Mouse (Mus musculus) limb, embryonic 13.5 days (tissue): ENCODE measurements around the gene Cd300c. TPM values are rescaled to one million over a fixed set of nuclear protein-coding genes. Genes with fewer than 3 reads are reported as not detected.
"Not testable (repeated sequence)": the region's sequence is repeated elsewhere in the genome, so short reads cannot be mapped to it uniquely, and the experiment has no call there.

Source experiments
- ATAC-seq: fragments of 200-750 bp; cut with Nextera tagmentation; 2 replicates; pipeline ENCODE4 v1.8.0; 2017; ENCODE audit warnings: low read depth, moderate number of reproducible peaks, moderate TSS enrichment; ENCODE audit not compliant: low FRiP score
- H3K27ac ChIP-seq: fragments of 300-500 bp; sonication (generic); 2 replicates; pipeline ENCODE4 v1.5.1; 2015; ENCODE audit warnings: inconsistent platforms, mild to moderate bottlenecking, moderate library complexity
- H3K27me3 ChIP-seq: fragments of 300-500 bp; sonication (generic); 2 replicates; pipeline ENCODE4 v1.6.1; 2015; ENCODE audit warnings: mild to moderate bottlenecking, inconsistent platforms
- H3K36me3 ChIP-seq: fragments of 300-500 bp; sonication (generic); 2 replicates; pipeline ENCODE4 v1.6.1; 2015; ENCODE audit warnings: inconsistent platforms, mild to moderate bottlenecking, moderate library complexity
- H3K4me1 ChIP-seq: fragments of 300-500 bp; sonication (generic); 2 replicates; pipeline ENCODE4 v1.6.1; 2015; ENCODE audit warnings: inconsistent platforms
- H3K4me2 ChIP-seq: fragments of 300-500 bp; sonication (generic); replicated peaks from 2 replicates; pipeline ENCODE4 v1.6.1; 2015; ENCODE audit warnings: inconsistent platforms, mild to moderate bottlenecking, moderate library complexity
- H3K4me3 ChIP-seq: fragments of 300-500 bp; sonication (generic); 2 replicates; pipeline ENCODE4 v1.5.1; 2015; ENCODE audit warnings: moderate library complexity, mild to moderate bottlenecking, inconsistent platforms
- H3K9ac ChIP-seq: fragments of 300-500 bp; sonication (generic); 2 replicates; pipeline ENCODE4 v1.6.1; 2015; ENCODE audit warnings: mild to moderate bottlenecking, inconsistent platforms
- H3K9me3 ChIP-seq: fragments of 300-500 bp; sonication (generic); 2 replicates; pipeline ENCODE4 v1.6.1; 2016; ENCODE audit warnings: inconsistent platforms
- WGBS: fragments of 180-500 bp; shearing (Covaris S2); methylation state at CpG from one replicate; pipeline ENCODE4 v1.1.7; 2015; 5-methylcytosine and 5-hydroxymethylcytosine counted together
- polyA plus RNA-seq: library from polyadenylated mRNA; unstranded; fragments of >200 nt; fragmentation: Nextera tagmentation; extraction: Ambion mirVana; gene quantifications from 2 replicates; pipeline ENCODE4 v1.2.1, GENCODE M21; 2015

The Cd300c gene
- polyA plus RNA-seq, 1 experiment from 2014 or later = not detected

- Histone ChIP-seq H3K27me3 (no peaks in the 10 kb centered on the region), H3K27ac (no peak overlapping the region), H3K36me3 (no peaks in the 10 kb centered on the region), H3K9ac (no peak overlapping the region), H3K4me3 (no peak overlapping the region), H3K4me2 (no peak overlapping the region), H3K9me3 (no peaks in the 10 kb centered on the region), H3K4me1 (no peaks in the 10 kb centered on the region)
- 79% methylated on average over 2 of the region's 2 CpGs for WGBS
- no peak for ATAC-seq
These were observed 39.4 kb downstream of the Cd300c start for GRCm38 (mm10) chr11:114929581-114929980.

GRCm38 (mm10) chr11:114923961-114924360 lies 45.0 kb downstream of the Cd300c start:
- Histone ChIP-seq H3K4me3 (no peak overlapping the region), H3K4me2 (no peak overlapping the region), H3K9ac (no peak overlapping the region), H3K4me1 (no peaks in the 10 kb centered on the region), H3K9me3 (no peaks in the 10 kb centered on the region), H3K36me3 (no peaks in the 10 kb centered on the region), H3K27ac (no peak overlapping the region), H3K27me3 (no peaks in the 10 kb centered on the region)
- no peak for ATAC-seq
- 73% methylated on average over 4 of the region's 4 CpGs for WGBS

- 72% methylated on average over 4 of the region's 4 CpGs for WGBS
- no peaks in the 10 kb centered on the region for H3K4me1 ChIP-seq
These were observed 46.5 kb downstream of the Cd300c start for GRCm38 (mm10) chr11:114922439-114922838.

GRCm38 (mm10) chr11:114917120-114917519 lies 51.8 kb downstream of the Cd300c start:
- H3K4me1 ChIP-seq = no peaks in the 10 kb centered on the region
- no peaks in the 10 kb centered on the region for H3K9me3 ChIP-seq
- H3K27ac ChIP-seq = no peak overlapping the region
- ATAC-seq = no peak
- H3K36me3 ChIP-seq = no peaks in the 10 kb centered on the region
- no peak overlapping the region for H3K4me2 ChIP-seq
- WGBS = 81% methylated on average over 6 of the region's 6 CpGs
- H3K27me3 ChIP-seq = peaks cover 12% of the 10 kb centered on the region; the same call in 1 of the 2 replicates
- no peak overlapping the region for H3K9ac ChIP-seq
- H3K4me3 ChIP-seq = no peak overlapping the region

More at GRCm38 (mm10) chr11:114922439-114922838, 46.5 kb downstream of the Cd300c start:
- ATAC-seq = no peak
- Histone ChIP-seq H3K9me3 (no peaks in the 10 kb centered on the region), H3K4me3 (no peak overlapping the region), H3K27ac (no peak overlapping the region), H3K27me3 (no peaks in the 10 kb centered on the region), H3K9ac (no peak overlapping the region), H3K36me3 (no peaks in the 10 kb centered on the region), H3K4me2 (no peak overlapping the region)

GRCm38 (mm10) chr11:114914978-114915377 lies 54.0 kb downstream of the Cd300c start:
- Histone ChIP-seq H3K9ac (no peak overlapping the region), H3K27me3 (peaks cover 12% of the 10 kb centered on the region; the same call in 1 of the 2 replicates), H3K36me3 (no peaks in the 10 kb centered on the region), H3K9me3 (no peaks in the 10 kb centered on the region), H3K27ac (no peak overlapping the region), H3K4me3 (no peak overlapping the region), H3K4me1 (no peaks in the 10 kb centered on the region), H3K4me2 (no peak overlapping the region)
- 23% methylated on average over 7 of the region's 7 CpGs for WGBS
- ATAC-seq = no peak

GRCm38 (mm10) chr11:114912847-114913246 lies 56.1 kb downstream of the Cd300c start:
- WGBS = 22% methylated on average over 9 of the region's 9 CpGs
- ATAC-seq = no peak
- Histone ChIP-seq H3K4me2 (no peak overlapping the region), H3K4me3 (no peak overlapping the region), H3K27ac (no peak overlapping the region), H3K27me3 (peaks cover 12% of the 10 kb centered on the region; the same call in 1 of the 2 replicates), H3K9me3 (no peaks in the 10 kb centered on the region), H3K4me1 (no peaks in the 10 kb centered on the region), H3K36me3 (no peaks in the 10 kb centered on the region), H3K9ac (no peak overlapping the region)

GRCm38 (mm10) chr11:114909538-114909937 lies 59.4 kb downstream of the Cd300c start:
- not testable (repeated sequence) for H3K9ac ChIP-seq, H3K4me1 ChIP-seq, H3K4me2 ChIP-seq, ATAC-seq, H3K27ac ChIP-seq, H3K36me3 ChIP-seq, H3K9me3 ChIP-seq, H3K4me3 ChIP-seq
- 39% methylated on average over 3 of the region's 3 CpGs for WGBS
- peaks cover 18% of the 10 kb centered on the region; the same call in 1 of the 2 replicates for H3K27me3 ChIP-seq

- WGBS = 61% methylated on average over 4 of the region's 4 CpGs
- ATAC-seq = no peak
- no peak overlapping the region for H3K4me2 ChIP-seq
- no peak overlapping the region for H3K9ac ChIP-seq
- H3K27me3 ChIP-seq = 0 out of 2 replicates have a peak, but pooled peaks cover 6% of the 10 kb centered on the region
- H3K36me3 ChIP-seq = no peaks in the 10 kb centered on the region
- no peak overlapping the region for H3K27ac ChIP-seq
- H3K4me1 ChIP-seq = no peaks in the 10 kb centered on the region
- H3K9me3 ChIP-seq = no peaks in the 10 kb centered on the region
- H3K4me3 ChIP-seq = no peak overlapping the region
These were observed 60.9 kb downstream of the Cd300c start for GRCm38 (mm10) chr11:114908086-114908485.

- 0 out of 2 replicates have a peak, but pooled peaks cover 6% of the 10 kb centered on the region for H3K27me3 ChIP-seq
- no peak overlapping the region for H3K27ac ChIP-seq
- H3K4me2 ChIP-seq = no peak overlapping the region
- ATAC-seq = no peak
- H3K4me1 ChIP-seq = no peaks in the 10 kb centered on the region
- 80% methylated on average over 4 of the region's 4 CpGs for WGBS
- no peaks in the 10 kb centered on the region for H3K9me3 ChIP-seq
- H3K36me3 ChIP-seq = no peaks in the 10 kb centered on the region
- no peak overlapping the region for H3K4me3 ChIP-seq
- H3K9ac ChIP-seq = no peak overlapping the region
These were observed 61.4 kb downstream of the Cd300c start for GRCm38 (mm10) chr11:114907567-114907966.

Other genes starting within 250 kb of the Cd300c start
- gene Dnaic2, start 241.7 kb downstream of the Cd300c start, polyA plus RNA-seq = 0.83 and 0.95 TPM in 2 replicates
- 0.09 and 0.23 TPM in 2 replicates for gene Kif19a, start 203.8 kb downstream of the Cd300c start, polyA plus RNA-seq
- gene Btbd17, start 173.2 kb downstream of the Cd300c start, polyA plus RNA-seq = 1.7 TPM in 2 replicates
- not detected in 2 replicates for gene Gpr142, start 170.2 kb downstream of the Cd300c start, polyA plus RNA-seq
- 56.2 and 60.0 TPM in 2 replicates for gene Gprc5c, start 118.0 kb downstream of the Cd300c start, polyA plus RNA-seq
- 1.6 and 1.9 TPM in 2 replicates for gene Cd300a, start 79.1 kb downstream of the Cd300c start, polyA plus RNA-seq
- 0.14 and 0.19 TPM in 2 replicates for gene Cd300lb, start 34.8 kb downstream of the Cd300c start, polyA plus RNA-seq
- 0.14 TPM in 1 of 2 replicates, not detected in the other for gene Cd300ld, start 20.8 kb upstream of the Cd300c start, polyA plus RNA-seq
- 1.7 and 2.2 TPM in 2 replicates for gene Cd300c2, start 32.7 kb upstream of the Cd300c start, polyA plus RNA-seq
- not detected in 2 replicates for gene Cd300ld2, start 47.0 kb upstream of the Cd300c start, polyA plus RNA-seq
- not detected in 2 replicates for gene Cd300ld4, start 57.9 kb upstream of the Cd300c start, polyA plus RNA-seq
- not detected in 2 replicates for gene Cd300ld5, start 68.6 kb upstream of the Cd300c start, polyA plus RNA-seq
- not detected in 2 replicates for gene Cd300ld3, start 79.3 kb upstream of the Cd300c start, polyA plus RNA-seq
- gene Cd300e, start 93.0 kb upstream of the Cd300c start, polyA plus RNA-seq = 0.09 and 0.23 TPM in 2 replicates
- gene Rab37, start 122.3 kb upstream of the Cd300c start, polyA plus RNA-seq = 1.4 and 1.6 TPM in 2 replicates
- 0.09 TPM in 1 of 2 replicates, not detected in the other for gene Cd300lf, start 164.8 kb upstream of the Cd300c start, polyA plus RNA-seq
- gene Slc9a3r1, start 194.2 kb upstream of the Cd300c start, polyA plus RNA-seq = 20.6 and 23.4 TPM in 2 replicates
- gene Tmem104, start 218.3 kb upstream of the Cd300c start, polyA plus RNA-seq = 10.9 and 11.4 TPM in 2 replicates
- gene Nat9, start 218.7 kb upstream of the Cd300c start, polyA plus RNA-seq = 25.7 and 26.2 TPM in 2 replicates